Mouse (Mus musculus) ovary, postnatal 14 days (tissue): Measurements from ENCODE around the gene Nup188.

Experiments used
- DNase-seq: peaks from one replicate; pipeline ENCODE4 v3.0.0; 2022; ENCODE audit warnings: low spot score

The Nup188 gene

GRCm38 (mm10) chr2:30285004-30285403 lies 1.2 kb upstream of the Nup188 start:
- no peak for DNase-seq

GRCm38 (mm10) chr2:30285416-30286181 lies 598 bp upstream of the Nup188 start:
- no peak for DNase-seq

GRCm38 (mm10) chr2:30287027-30287373 lies 803 bp downstream of the Nup188 start:
- DNase-seq = no peak

- no peak for DNase-seq
Measured at GRCm38 (mm10) chr2:30299525-30299924, 13.3 kb downstream of the Nup188 start.

GRCm38 (mm10) chr2:30299966-30300365 lies 13.8 kb downstream of the Nup188 start:
- no peak for DNase-seq

GRCm38 (mm10) chr2:30306087-30306486 lies 19.9 kb downstream of the Nup188 start:
- no peak for DNase-seq

- no peak for DNase-seq
Measured at GRCm38 (mm10) chr2:30309351-30309750, 23.2 kb downstream of the Nup188 start.

GRCm38 (mm10) chr2:30311481-30311880 lies 25.3 kb downstream of the Nup188 start:
- DNase-seq = no peak

- DNase-seq = no peak
Measured at GRCm38 (mm10) chr2:30316136-30316535, 29.9 kb downstream of the Nup188 start.

GRCm38 (mm10) chr2:30316955-30317354 lies 30.8 kb downstream of the Nup188 start:
- no peak for DNase-seq

GRCm38 (mm10) chr2:30319260-30319659 lies 33.1 kb downstream of the Nup188 start:
- no peak for DNase-seq

GRCm38 (mm10) chr2:30323111-30323510 lies 36.9 kb downstream of the Nup188 start:
- DNase-seq = no peak

GRCm38 (mm10) chr2:30325296-30325695 lies 39.1 kb downstream of the Nup188 start:
- DNase-seq = no peak

- DNase-seq = no peak
Measured at GRCm38 (mm10) chr2:30327276-30327675, 41.1 kb downstream of the Nup188 start.

GRCm38 (mm10) chr2:30328791-30329190 lies 42.6 kb downstream of the Nup188 start:
- DNase-seq = no peak

- no peak for DNase-seq
Measured at GRCm38 (mm10) chr2:30335324-30335723, 49.1 kb downstream of the Nup188 start.

GRCm38 (mm10) chr2:30336174-30336915 lies 50.1 kb downstream of the Nup188 start:
- DNase-seq = no peak

GRCm38 (mm10) chr2:30337179-30337578 lies 51.0 kb downstream of the Nup188 start:
- DNase-seq = no peak

GRCm38 (mm10) chr2:30342061-30342460 lies 55.9 kb downstream of the Nup188 start:
- DNase-seq = no peak

- no peak for DNase-seq
Measured at GRCm38 (mm10) chr2:30342544-30342943, 56.3 kb downstream of the Nup188 start.

- no peak for DNase-seq
Measured at GRCm38 (mm10) chr2:30343601-30344137, 57.5 kb downstream of the Nup188 start.

- no peak for DNase-seq
Measured at GRCm38 (mm10) chr2:30345971-30346676, 59.9 kb downstream of the Nup188 start.

GRCm38 (mm10) chr2:30349196-30349595 lies 63.0 kb downstream of the Nup188 start:
- DNase-seq = no peak
